Mouse (Mus musculus) stomach, embryonic 15.5 days (tissue): ENCODE measurements at regions not wholly inside any gene's neighbourhood (a gene's known extent, or its start where the extent isn't known, plus 50 kb on each side); places are given as distances from the start of the nearest gene placed in this dataset.

ENCODE experiments used
- ATAC-seq: fragments of 200-750 bp; cut with Nextera tagmentation; 2 replicates; pipeline ENCODE4 v1.8.0; 2017; ENCODE audit warnings: low read depth, moderate number of reproducible peaks, moderate TSS enrichment; ENCODE audit not compliant: insufficient read depth, low FRiP score
- H3K27ac ChIP-seq: fragments of 300-500 bp; sonication (generic); 2 replicates; pipeline ENCODE4 v1.5.1; 2015; ENCODE audit warnings: mild to moderate bottlenecking, inconsistent platforms
- H3K27me3 ChIP-seq: fragments of 300-500 bp; sonication (generic); replicated peaks from 2 replicates; pipeline ENCODE4 v1.6.1; 2015; ENCODE audit warnings: inconsistent platforms
- H3K36me3 ChIP-seq: fragments of 300-500 bp; sonication (generic); 2 replicates; pipeline ENCODE4 v1.6.1; 2015; ENCODE audit warnings: inconsistent platforms
- H3K4me1 ChIP-seq: fragments of 300-500 bp; sonication (generic); 2 replicates; pipeline ENCODE4 v1.6.1; 2015; ENCODE audit warnings: inconsistent platforms
- H3K4me2 ChIP-seq: fragments of 300-500 bp; sonication (generic); 2 replicates; pipeline ENCODE4 v1.6.1; 2015; ENCODE audit warnings: mild to moderate bottlenecking, inconsistent platforms
- H3K4me3 ChIP-seq: fragments of 300-500 bp; sonication (generic); replicated peaks from 2 replicates; pipeline ENCODE4 v1.5.1; 2015; ENCODE audit warnings: inconsistent platforms
- H3K9ac ChIP-seq: fragments of 300-500 bp; sonication (generic); 2 replicates; pipeline ENCODE4 v1.6.1; 2015; ENCODE audit warnings: inconsistent platforms
- H3K9me3 ChIP-seq: fragments of 300-500 bp; sonication (generic); 2 replicates; pipeline ENCODE4 v1.6.1; 2016; ENCODE audit warnings: inconsistent platforms
- WGBS: fragments of 180-500 bp; shearing (Covaris S2); methylation state at CpG from one replicate; pipeline ENCODE4 v1.1.7; 2015; 5-methylcytosine and 5-hydroxymethylcytosine counted together

DNA sequence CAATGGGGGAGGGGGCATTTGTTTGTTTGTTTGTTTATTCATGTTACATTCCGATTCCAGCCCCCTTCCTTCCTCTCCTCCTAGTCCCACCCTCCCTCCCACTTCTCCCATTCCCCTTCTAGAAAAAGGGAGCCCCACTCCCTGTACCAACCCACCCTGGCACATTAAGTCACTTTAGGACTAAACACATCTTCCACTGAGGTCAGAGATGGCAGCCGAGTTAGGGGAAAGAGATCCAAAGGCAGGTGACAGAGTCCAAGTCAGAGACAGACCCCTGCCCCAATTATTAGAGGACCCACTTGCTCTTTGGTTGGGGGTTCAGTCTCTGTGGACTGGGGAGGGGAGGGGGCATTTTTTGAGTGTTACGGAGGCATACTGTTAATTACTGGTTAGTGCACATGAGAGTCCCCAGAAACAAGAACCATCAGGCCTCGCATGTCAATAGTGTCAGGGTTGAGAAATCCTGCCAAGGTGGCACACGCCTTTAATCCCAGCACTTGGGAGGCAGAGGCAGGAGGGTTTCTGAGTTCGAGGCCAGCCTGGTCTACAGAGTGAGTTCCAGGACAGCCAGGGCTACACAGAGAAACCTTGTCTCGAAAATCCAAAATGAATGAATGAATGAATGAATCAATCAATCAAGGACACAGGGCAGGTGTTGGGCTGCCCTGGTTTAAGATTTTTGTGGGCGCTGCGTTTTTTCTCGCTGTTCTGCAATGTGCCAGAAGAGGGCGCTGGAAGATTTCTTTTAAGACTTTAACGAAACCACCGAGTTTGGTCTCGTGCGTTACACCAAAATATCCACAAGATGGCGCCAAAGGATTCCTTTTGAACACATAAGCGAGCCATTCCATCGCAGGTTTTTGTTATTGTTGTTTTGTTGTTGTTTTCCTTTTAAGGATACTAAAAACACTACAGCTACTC is 67.8 kb upstream of the Arhgap29 start:
- Histone ChIP-seq H3K4me2 (no peak overlapping the region), H3K9me3 (no peaks in the 10 kb centered on the region), H3K36me3 (no peaks in the 10 kb centered on the region), H3K27me3 (no peaks in the 10 kb centered on the region), H3K4me3 (no peak overlapping the region), H3K27ac (no peak overlapping the region), H3K4me1 (0 out of 2 replicates have a peak, but pooled peaks cover 4% of the 10 kb centered on the region), H3K9ac (no peak overlapping the region)
- WGBS = 20% methylated on average over 18 of the region's 18 CpGs
- ATAC-seq = no peak

- Histone ChIP-seq H3K36me3 (no peaks in the 10 kb centered on the region), H3K4me2 (no peak overlapping the region), H3K9ac (no peak overlapping the region), H3K4me1 (no peaks in the 10 kb centered on the region), H3K9me3 (no peaks in the 10 kb centered on the region), H3K27me3 (no peaks in the 10 kb centered on the region), H3K4me3 (no peak overlapping the region), H3K27ac (no peak overlapping the region)
- no peak for ATAC-seq
- WGBS = 78% methylated on average over 8 of the region's 8 CpGs
Measured at GRCm38 (mm10) chr3:121880355-121880754, 65.3 kb upstream of the Abcd3 start.

- H3K4me3 ChIP-seq = no peak overlapping the region
- H3K9ac ChIP-seq = no peak overlapping the region
- no peaks in the 10 kb centered on the region for H3K4me1 ChIP-seq
- H3K36me3 ChIP-seq = no peaks in the 10 kb centered on the region
- no peak for ATAC-seq
- no peak overlapping the region for H3K4me2 ChIP-seq
- 77% methylated on average over 4 of the region's 4 CpGs for WGBS
- H3K9me3 ChIP-seq = no peaks in the 10 kb centered on the region
- H3K27me3 ChIP-seq = no peaks in the 10 kb centered on the region
- no peak overlapping the region for H3K27ac ChIP-seq
Measured at GRCm38 (mm10) chr3:121875072-121875471, 60.0 kb upstream of the Abcd3 start.

DNA sequence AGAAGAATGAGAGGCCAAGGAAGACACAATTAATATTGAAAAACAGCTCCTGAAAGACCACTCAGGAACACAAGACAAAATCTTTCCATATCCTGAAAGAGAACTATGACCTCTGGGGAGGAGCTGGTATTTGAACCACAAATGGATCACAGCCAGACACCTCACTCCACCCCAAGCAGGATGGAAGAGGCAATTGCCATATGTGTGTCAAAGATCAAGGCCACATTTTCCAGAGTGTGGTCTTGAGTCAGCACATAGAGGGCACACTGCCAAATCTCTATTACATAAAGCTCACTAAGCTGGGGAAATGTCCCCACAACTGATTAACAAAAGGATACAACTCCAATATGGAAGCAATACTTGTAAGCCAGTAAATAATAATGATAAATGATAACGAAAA is 59.5 kb upstream of the Abcd3 start:
- Histone ChIP-seq H3K27me3 (no peaks in the 10 kb centered on the region), H3K4me2 (no peak overlapping the region), H3K9ac (no peak overlapping the region), H3K9me3 (no peaks in the 10 kb centered on the region), H3K36me3 (no peaks in the 10 kb centered on the region), H3K4me3 (no peak overlapping the region), H3K27ac (no peak overlapping the region), H3K4me1 (no peaks in the 10 kb centered on the region)
- ATAC-seq = no peak
- WGBS = 80% methylated on average over 1 of the region's 1 CpGs

DNA sequence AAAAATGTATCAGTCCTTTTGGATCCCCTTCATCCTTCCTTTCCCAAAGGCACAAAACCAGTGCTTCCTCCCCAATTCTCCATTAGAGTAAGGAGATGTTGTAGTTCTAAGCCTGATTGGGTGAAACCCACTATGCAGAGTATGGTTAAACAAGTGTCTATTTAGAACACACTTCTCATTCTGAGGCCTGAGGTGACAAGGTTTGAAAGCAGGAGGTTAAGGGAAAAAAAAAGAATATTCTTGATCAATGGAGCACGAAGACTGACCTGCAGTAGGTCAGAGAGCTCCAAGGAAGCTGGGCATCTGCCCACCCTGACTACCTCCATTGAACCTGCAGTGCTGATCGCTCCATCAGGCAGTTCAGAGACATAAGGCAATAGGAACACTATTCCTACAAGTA is 58.5 kb upstream of the Abcd3 start:
- Histone ChIP-seq H3K4me1 (no peaks in the 10 kb centered on the region), H3K27ac (no peak overlapping the region), H3K4me2 (no peak overlapping the region), H3K9ac (no peak overlapping the region), H3K9me3 (no peaks in the 10 kb centered on the region), H3K36me3 (no peaks in the 10 kb centered on the region), H3K4me3 (no peak overlapping the region), H3K27me3 (no peaks in the 10 kb centered on the region)
- ATAC-seq = no peak
- WGBS = 88% methylated on average over 2 of the region's 2 CpGs

DNA sequence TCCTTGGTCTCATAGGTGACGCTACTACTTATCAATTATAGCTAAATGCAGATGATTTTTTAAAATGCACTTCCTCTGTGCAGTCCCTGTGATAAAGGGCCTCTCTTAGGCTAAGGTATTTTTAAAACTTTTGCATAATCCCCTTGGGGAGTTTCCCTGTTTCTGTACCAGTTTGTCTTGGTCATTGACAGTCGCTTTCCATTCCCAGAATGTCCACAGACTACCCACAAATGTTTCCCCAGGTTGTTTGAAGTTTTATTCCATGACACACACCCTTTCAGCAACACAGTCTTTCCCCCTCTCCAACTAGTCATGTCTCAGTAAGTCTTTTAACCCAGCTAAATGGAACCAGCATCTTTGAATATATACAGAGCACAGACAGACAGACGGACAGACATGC is 57.6 kb upstream of the Abcd3 start:
- whole genome bisulfite sequencing = 85% methylated on average over 3 of the region's 3 CpGs
- Histone ChIP-seq H3K4me3 (no peak overlapping the region), H3K9me3 (no peaks in the 10 kb centered on the region), H3K9ac (no peak overlapping the region), H3K27ac (no peak overlapping the region), H3K4me2 (no peak overlapping the region), H3K4me1 (no peaks in the 10 kb centered on the region), H3K27me3 (no peaks in the 10 kb centered on the region), H3K36me3 (no peaks in the 10 kb centered on the region)
- no peak for ATAC-seq

GRCm38 (mm10) chr3:121871795-121872194 is 56.7 kb upstream of the Abcd3 start:
- 78% methylated on average over 4 of the region's 4 CpGs for WGBS
- Histone ChIP-seq H3K36me3 (no peaks in the 10 kb centered on the region), H3K27me3 (no peaks in the 10 kb centered on the region), H3K9ac (no peak overlapping the region), H3K4me1 (0 out of 2 replicates have a peak, but pooled peaks cover 2% of the 10 kb centered on the region), H3K27ac (no peak overlapping the region), H3K4me2 (no peak overlapping the region), H3K4me3 (no peak overlapping the region), H3K9me3 (no peaks in the 10 kb centered on the region)
- no peak for ATAC-seq

GRCm38 (mm10) chr3:121870726-121871125 is 55.6 kb upstream of the Abcd3 start:
- Histone ChIP-seq H3K4me2 (no peak overlapping the region), H3K4me1 (0 out of 2 replicates have a peak, but pooled peaks cover 2% of the 10 kb centered on the region), H3K27me3 (no peaks in the 10 kb centered on the region), H3K4me3 (no peak overlapping the region), H3K36me3 (no peaks in the 10 kb centered on the region), H3K9me3 (no peaks in the 10 kb centered on the region), H3K27ac (no peak overlapping the region), H3K9ac (no peak overlapping the region)
- no peak for ATAC-seq
- WGBS = 82% methylated on average over 6 of the region's 6 CpGs

- H3K36me3 ChIP-seq = no peaks in the 10 kb centered on the region
- no peak overlapping the region for H3K27ac ChIP-seq
- 58% methylated on average over 4 of the region's 4 CpGs for WGBS
- no peak overlapping the region for H3K4me3 ChIP-seq
- H3K4me1 ChIP-seq = 0 out of 2 replicates have a peak, but pooled peaks cover 2% of the 10 kb centered on the region
- no peak overlapping the region for H3K4me2 ChIP-seq
- H3K9me3 ChIP-seq = no peaks in the 10 kb centered on the region
- H3K9ac ChIP-seq = no peak overlapping the region
- no peak for ATAC-seq
- H3K27me3 ChIP-seq = no peaks in the 10 kb centered on the region
Measured at GRCm38 (mm10) chr3:121869694-121870093, 54.6 kb upstream of the Abcd3 start.

- Histone ChIP-seq H3K27ac (no peak overlapping the region), H3K4me1 (0 out of 2 replicates have a peak, but pooled peaks cover 2% of the 10 kb centered on the region), H3K27me3 (no peaks in the 10 kb centered on the region), H3K36me3 (no peaks in the 10 kb centered on the region), H3K9ac (no peak overlapping the region), H3K9me3 (no peaks in the 10 kb centered on the region), H3K4me2 (no peak overlapping the region), H3K4me3 (no peak overlapping the region)
- no peak for ATAC-seq
- 54% methylated on average over 5 of the region's 5 CpGs for WGBS
Measured at GRCm38 (mm10) chr3:121867301-121867700, 52.2 kb upstream of the Abcd3 start.

DNA sequence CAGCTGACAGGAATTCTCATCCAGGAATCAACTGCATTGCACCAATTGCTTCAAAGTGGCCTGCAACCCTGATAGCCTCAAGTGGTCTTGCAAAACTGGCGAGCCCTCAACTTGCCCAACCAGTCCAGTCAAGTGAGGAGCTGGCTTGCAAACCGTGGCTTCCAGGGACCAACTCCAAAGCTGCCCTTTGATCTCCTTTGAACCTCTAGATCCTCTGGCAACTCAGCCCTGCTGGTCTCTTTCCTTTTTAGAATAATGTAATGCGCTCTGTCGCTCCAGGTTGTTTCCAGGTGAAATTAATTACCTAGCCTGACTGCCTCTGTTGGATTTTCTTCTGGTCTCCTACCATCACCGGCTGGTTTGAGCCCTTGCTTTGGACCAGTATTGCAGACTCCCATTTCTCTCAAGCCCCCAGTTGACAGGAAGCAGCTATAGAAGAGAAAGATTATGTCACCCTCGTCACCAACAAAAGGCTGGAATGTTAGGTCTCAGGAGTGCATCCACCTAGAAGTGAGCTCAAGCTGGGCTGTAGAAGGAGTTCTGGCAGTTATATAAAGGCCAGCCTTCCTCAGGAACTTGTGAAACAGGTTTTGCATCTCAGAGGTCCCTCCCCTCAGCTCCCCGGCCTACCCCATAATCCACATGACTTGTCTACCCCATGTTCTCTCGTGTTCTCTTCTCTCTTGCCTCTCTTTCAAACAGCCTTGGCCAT is 49.8 kb upstream of the Abcd3 start:
- WGBS = 44% methylated on average over 8 of the region's 8 CpGs
- Histone ChIP-seq H3K4me1 (0 out of 2 replicates have a peak, but pooled peaks cover 2% of the 10 kb centered on the region), H3K27ac (peak overlapping the region; percentile 83), H3K4me2 (0 out of 2 replicates have a peak overlapping the region, but pooled peaks have one; percentile 16), H3K36me3 (no peaks in the 10 kb centered on the region), H3K9me3 (no peaks in the 10 kb centered on the region), H3K27me3 (no peaks in the 10 kb centered on the region), H3K9ac (no peak overlapping the region), H3K4me3 (no peak overlapping the region)
- ATAC-seq = peak; percentile 85
